Mouse (Mus musculus): ENCODE data around the gene Ceacam20. TPM values are rescaled to one million over a fixed set of nuclear protein-coding genes. Genes with fewer than 3 reads are reported as not detected.
"Not testable (repeated sequence)": the region's sequence is repeated elsewhere in the genome, so short reads cannot be mapped to it uniquely, and the experiment has no call there.

The Ceacam20 gene
- total and polyA plus RNA-seq, 3 experiments, result not detected

GRCm38 (mm10) chr7:19948956-19949355 is 16.3 kb upstream of the Ceacam20 start:
- no peak for DNase-seq

GRCm38 (mm10) chr7:19949996-19950395 is 15.2 kb upstream of the Ceacam20 start:
- no peak for DNase-seq

- DNase-seq, result no peak
Measured at GRCm38 (mm10) chr7:19950589-19950988, 14.6 kb upstream of the Ceacam20 start, which contains the start of gene Igsf23. Gene Igsf23, minus strand, starts transcription at chr7:19950756.

GRCm38 (mm10) chr7:19952320-19952986 is 12.8 kb upstream of the Ceacam20 start:
- peak; percentile 77 for DNase-seq

DNA sequence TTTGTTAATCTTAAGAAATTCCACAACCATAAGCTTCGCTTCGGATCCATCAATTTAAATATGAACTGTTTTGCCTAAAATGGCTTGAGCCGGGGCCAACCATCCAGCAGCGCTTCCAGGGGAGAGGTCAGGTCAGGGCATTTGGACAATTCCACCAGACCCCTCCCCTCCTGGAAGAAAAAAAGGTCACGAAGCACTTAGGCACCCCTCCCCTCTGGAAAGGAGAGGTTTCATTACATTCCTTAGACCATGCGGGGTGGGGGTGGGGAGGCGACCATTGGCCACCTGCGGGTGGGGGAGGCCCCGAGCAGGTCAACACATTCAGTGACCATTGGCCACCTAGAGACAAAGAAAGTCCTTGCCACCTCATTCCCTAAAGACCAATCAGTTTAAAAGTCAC is 12.2 kb upstream of the Ceacam20 start:
- no peak for DNase-seq

DNA sequence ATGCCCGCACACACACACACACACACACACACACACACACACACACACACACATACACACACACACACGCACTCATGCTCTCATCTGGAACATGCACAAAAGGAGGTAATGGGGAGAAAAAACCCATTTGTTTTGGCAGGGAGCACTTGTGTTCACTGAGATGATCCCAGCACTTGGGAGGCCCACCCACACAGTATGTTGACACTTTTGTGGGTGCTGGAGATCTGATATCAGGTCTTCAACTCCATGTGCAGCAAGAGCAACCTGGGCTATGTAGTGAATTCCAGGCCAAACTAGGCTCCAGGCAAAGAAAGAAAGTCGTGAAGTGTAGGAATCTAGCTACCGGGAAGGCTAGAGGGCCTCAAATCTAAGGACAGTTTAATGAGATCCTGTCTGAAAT is 9.4 kb upstream of the Ceacam20 start:
- no peak for DNase-seq

GRCm38 (mm10) chr7:19956341-19956781 is 8.9 kb upstream of the Ceacam20 start:
- peak; percentile 84 for DNase-seq

- DNase-seq, result no peak
Measured at GRCm38 (mm10) chr7:19962423-19962822, 2.8 kb upstream of the Ceacam20 start.

- DNase-seq, result no peak
Measured at GRCm38 (mm10) chr7:19969106-19969505, 3.9 kb downstream of the Ceacam20 start.

DNA sequence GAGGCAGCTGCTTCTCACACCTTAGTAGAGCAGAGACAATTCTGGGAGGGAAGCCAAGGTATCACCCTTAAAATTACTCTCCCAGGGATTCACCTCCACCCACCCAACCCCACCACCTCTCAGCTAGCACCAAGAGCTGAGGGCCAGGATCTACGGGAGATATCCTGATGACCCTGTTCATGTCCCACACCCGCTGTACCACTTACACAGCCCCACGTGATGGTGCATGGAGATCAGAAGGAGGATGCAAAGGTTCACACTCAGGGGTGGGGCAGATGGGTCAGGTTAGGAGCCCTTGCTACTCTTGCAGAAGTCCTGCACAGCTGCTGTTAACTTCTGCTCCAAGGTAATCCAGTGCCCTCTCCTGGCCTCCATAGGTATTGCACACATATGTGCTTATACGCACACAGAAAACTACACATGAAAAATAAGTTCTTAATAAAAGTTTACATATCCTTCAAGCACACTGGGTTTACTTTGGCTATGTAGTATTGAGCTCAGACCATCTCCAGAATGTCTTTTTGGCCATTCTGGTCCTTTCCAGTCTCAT is 4.4 kb downstream of the Ceacam20 start:
- no peak for DNase-seq

DNA sequence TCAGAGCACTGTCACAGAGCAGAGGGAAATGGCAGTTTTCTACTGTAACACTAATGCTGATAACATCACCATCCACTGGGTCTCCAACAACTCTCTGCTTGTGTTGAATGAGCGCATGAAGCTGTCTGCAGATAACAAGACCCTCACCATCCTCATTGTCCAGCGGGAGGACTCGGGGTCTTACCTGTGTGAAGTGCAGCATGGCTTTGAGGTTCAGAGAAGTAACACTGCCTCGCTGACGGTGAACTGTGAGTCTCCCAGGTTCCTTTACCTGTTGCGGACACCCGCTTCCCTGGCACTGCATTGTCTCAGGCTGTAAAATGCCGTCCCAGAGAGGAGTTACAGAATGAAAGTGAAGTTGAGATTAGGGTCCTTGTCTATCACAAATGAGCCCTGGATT is 5.0 kb downstream of the Ceacam20 start:
- no peak for DNase-seq

DNA sequence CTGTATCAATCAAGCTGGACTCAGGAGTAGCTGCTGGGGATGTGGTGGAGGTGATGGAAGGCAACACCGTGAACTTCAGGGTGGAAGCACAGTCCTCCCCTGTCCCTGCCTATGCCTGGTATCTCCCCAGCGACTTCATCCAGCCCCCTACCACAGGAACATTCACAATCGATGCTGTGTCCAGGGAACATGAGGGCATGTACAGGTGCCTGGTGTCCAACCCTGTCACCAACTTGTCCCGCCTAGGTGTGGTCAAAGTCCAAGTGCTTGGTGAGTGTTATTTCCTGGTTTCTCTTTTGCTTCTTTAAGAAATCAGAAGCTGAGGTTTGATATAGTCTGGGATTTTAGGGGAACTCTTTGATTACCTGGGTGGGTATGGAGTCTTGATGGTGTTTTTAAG is 6.3 kb downstream of the Ceacam20 start:
- no peak for DNase-seq

DNA sequence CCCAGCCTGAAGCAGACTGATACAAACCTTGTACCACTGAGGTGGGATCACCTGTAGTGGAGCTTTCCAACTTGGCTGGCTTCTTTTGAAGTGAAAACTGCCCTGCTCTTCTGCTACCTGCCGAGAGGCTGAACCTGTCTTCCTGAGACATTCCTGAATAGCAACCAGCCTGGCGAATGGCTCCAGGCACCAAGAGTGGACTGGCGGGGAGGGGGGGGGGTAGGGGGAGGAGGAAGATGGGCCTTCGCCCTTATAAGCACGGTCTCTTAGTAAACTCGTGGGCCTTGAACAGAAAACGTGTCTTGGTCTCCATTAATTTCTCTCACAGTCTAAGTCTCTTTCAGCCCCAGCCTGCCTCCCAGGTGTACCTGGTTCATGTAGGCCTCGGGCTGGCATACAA is 26.0 kb downstream of the Ceacam20 start, which contains the start of gene Nlrp9b:
TSS of gene Nlrp9b (plus strand) at position 301 of the 400 bp plus-strand sequence.
- DNase-seq, result not testable (repeated sequence)

GRCm38 (mm10) chr7:19996721-19997120 is 31.5 kb downstream of the Ceacam20 start:
- DNase-seq, result not testable (repeated sequence)

DNA sequence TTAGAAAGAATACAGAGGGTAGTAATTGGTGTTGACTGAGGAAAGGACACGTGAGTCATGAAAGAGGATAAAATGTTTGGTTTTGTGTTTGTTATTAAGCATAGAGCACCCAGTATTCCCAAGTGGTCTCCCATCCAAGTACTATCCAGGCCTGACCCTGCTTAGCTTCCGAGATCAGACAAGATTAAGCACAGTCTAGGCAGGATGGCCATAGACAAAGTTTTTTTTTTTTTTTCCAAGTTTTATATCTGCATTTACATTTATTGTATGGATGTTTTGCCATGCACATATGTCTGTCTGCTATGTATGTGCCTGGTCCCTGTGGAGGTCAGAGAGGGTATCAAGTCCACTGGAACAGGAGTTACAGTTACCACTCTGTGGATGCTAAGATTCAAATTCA is 44.8 kb downstream of the Ceacam20 start:
- no peak for DNase-seq

Other genes with a start within 250 kb of the Ceacam20 start
- 100 to 1,000 TPM; 115 to 143 TPM for gene Tomm40, start 250.0 kb upstream of the Ceacam20 start, total RNA-seq (2021)
- gene Tomm40, start 250.0 kb upstream of the Ceacam20 start, polyA plus RNA-seq (2012; rRNA removed), result 164 and 165 TPM in 2 replicates
- gene Nectin2, start 214.9 kb upstream of the Ceacam20 start, total RNA-seq (2021), result 10 to 100 TPM; 76.9 to 98.1 TPM
- 138 and 165 TPM in 2 replicates for gene Nectin2, start 214.9 kb upstream of the Ceacam20 start, polyA plus RNA-seq (2012; rRNA removed)
- gene Bcam, start 194.4 kb upstream of the Ceacam20 start, total RNA-seq (2021), result 10 to 100 TPM; 35.9 to 61.1 TPM
- 103 and 108 TPM in 2 replicates for gene Bcam, start 194.4 kb upstream of the Ceacam20 start, polyA plus RNA-seq (2012; rRNA removed)
- gene Cblc, start 168.6 kb upstream of the Ceacam20 start, total RNA-seq (2021), result not detected
- 0.60 TPM in 1 of 2 replicates, not detected in the other for gene Cblc, start 168.6 kb upstream of the Ceacam20 start, polyA plus RNA-seq (2012; rRNA removed)
- gene Bcl3, start 142.6 kb upstream of the Ceacam20 start, total RNA-seq (2021), result 10 to 100 TPM; 26.7 to 34.1 TPM
- 155 and 161 TPM in 2 replicates for gene Bcl3, start 142.6 kb upstream of the Ceacam20 start, polyA plus RNA-seq (2012; rRNA removed)
- under 1 TPM in 1 of 2 experiments, not detected in 1; 0.86 TPM for gene Gm19345, start 113.4 kb upstream of the Ceacam20 start, total RNA-seq (2021)
- 0.71 and 1.3 TPM in 2 replicates for gene Gm19345, start 113.4 kb upstream of the Ceacam20 start, polyA plus RNA-seq (2012; rRNA removed)
- gene Ceacam16, start 104.1 kb upstream of the Ceacam20 start, total RNA-seq (2021), result not detected
- gene Ceacam16, start 104.1 kb upstream of the Ceacam20 start, polyA plus RNA-seq (2012; rRNA removed), result 0.52 and 0.55 TPM in 2 replicates
- not detected for gene Ceacam19, start 77.4 kb upstream of the Ceacam20 start, total RNA-seq (2021)
- gene Ceacam19, start 77.4 kb upstream of the Ceacam20 start, polyA plus RNA-seq (2012; rRNA removed), result not detected in 2 replicates
- 10 to 100 TPM; 20.3 to 36.5 TPM for gene Pvr, start 44.3 kb upstream of the Ceacam20 start, total RNA-seq (2021)
- 9.6 and 12.0 TPM in 2 replicates for gene Pvr, start 44.3 kb upstream of the Ceacam20 start, polyA plus RNA-seq (2012; rRNA removed)
- not detected for gene Igsf23, start 14.7 kb upstream of the Ceacam20 start, total RNA-seq (2021)
- gene Igsf23, start 14.7 kb upstream of the Ceacam20 start, polyA plus RNA-seq (2012; rRNA removed), result 0.12 TPM in 1 of 2 replicates, not detected in the other
- not detected for gene Nlrp9b, start 26.1 kb downstream of the Ceacam20 start, total RNA-seq (2021)
- gene Nlrp9b, start 26.1 kb downstream of the Ceacam20 start, polyA plus RNA-seq (2012; rRNA removed), result not detected in 2 replicates
- gene Vmn1r91, start 134.3 kb downstream of the Ceacam20 start, total RNA-seq (2021), result not detected
- gene Vmn1r91, start 134.3 kb downstream of the Ceacam20 start, polyA plus RNA-seq (2012; rRNA removed), result not detected in 2 replicates
- gene Gm16442, start 157.2 kb downstream of the Ceacam20 start, total RNA-seq (2021), result not detected
- gene Gm16442, start 157.2 kb downstream of the Ceacam20 start, polyA plus RNA-seq (2012; rRNA removed), result not detected in 2 replicates
- not detected for gene Vmn1r93, start 173.7 kb downstream of the Ceacam20 start, total RNA-seq (2021)
- gene Vmn1r93, start 173.7 kb downstream of the Ceacam20 start, polyA plus RNA-seq (2012; rRNA removed), result not detected in 2 replicates
- gene Vmn1r94, start 203.0 kb downstream of the Ceacam20 start, total RNA-seq (2021), result not detected
- gene Vmn1r94, start 203.0 kb downstream of the Ceacam20 start, polyA plus RNA-seq (2012; rRNA removed), result not detected in 2 replicates
- gene Vmn1r95, start 228.3 kb downstream of the Ceacam20 start, total RNA-seq (2021), result not detected
- gene Vmn1r95, start 228.3 kb downstream of the Ceacam20 start, polyA plus RNA-seq (2012; rRNA removed), result not detected in 2 replicates
- not detected for gene Gm6164, start 240.2 kb downstream of the Ceacam20 start, total RNA-seq (2021)
- gene Gm6164, start 240.2 kb downstream of the Ceacam20 start, polyA plus RNA-seq (2012; rRNA removed), result not detected in 2 replicates

All from adrenal gland, adult 2 months (tissue).